Mouse (Mus musculus) T-cell, adult 2 months (primary cell): ENCODE measurements around the gene Rara.
"Not testable (repeated sequence)": the region's sequence is repeated elsewhere in the genome, so short reads cannot be mapped to it uniquely, and the experiment has no call there.

Experiments used
- DNase-seq: peaks from one replicate; pipeline ENCODE4 v3.0.0; 2022; ENCODE audit warnings: low spot score

Rara gene

DNA sequence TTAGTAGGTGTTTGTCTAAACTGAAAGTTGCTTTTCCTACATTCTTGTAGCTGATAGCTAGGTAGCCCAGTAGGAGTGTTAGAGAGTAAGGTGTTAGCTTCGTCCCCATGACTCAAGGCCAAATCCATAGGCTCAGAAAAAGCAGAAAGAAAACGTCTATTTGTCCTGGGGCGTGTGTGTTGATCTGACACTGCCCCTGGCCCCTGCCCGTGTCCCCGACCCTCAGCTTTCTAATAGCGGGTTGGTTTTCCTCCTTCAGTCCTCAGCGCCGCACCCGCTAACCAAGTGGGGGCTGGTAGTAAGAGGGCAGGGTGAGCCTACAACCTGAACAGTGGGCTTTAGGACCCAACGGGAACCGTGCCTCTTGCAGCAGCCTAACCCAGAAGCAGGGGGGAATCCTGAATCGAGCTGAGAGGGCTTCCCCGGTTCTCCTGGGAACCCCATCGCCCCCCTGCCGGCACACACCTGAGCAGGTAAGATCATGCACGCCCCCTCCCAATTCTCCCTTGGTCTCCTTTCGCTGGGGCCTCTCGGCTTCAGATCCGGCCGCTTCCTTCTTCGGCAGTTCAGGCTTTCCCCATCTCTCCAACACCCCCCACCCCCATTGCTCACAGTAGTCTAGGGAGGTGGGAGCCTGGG, at the start of gene Rara:
Rara (plus strand) TSS at position 381 of the 639 bp plus-strand sequence.
- DNase-seq, result peak; percentile 42

DNA sequence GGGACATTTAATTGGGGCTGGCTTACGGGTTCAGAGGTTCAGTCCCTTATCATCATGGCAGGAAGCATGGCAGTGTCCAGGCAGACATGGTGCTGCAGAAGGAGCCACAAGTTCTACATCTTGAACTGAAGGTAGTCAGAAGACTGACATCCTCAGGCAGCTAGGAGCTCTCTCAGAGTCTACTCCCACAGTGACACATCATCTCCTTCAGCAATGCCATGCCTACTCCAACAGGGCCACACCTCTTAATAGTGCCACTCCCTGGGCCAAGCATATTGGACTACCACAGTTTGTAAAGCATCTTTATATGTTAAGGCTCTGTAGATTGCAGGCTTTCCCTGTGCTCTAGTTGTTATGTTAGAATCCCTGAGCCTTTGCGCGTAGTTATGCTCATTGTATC, 39.9 kb upstream of the Rara start:
- DNase-seq, result no peak

DNA sequence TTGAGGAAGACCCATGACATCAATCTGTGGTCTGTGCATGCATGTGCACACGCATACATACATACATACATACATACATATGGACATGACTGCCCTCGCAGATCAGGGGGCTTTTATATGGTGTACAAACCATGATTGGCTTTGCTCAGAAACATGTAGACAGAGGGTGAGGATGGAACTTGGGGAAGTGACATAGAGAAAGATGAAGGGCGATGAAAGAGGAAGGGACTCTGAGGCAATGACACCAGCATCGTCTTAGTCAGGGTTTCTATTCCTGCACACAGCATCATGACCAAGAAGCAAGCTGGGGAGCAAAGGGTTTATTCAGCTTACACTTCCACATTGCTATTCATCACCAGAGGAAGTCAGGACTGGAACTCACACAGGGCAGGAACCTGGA, 38.5 kb upstream of the Rara start:
- DNase-seq, result no peak

DNA sequence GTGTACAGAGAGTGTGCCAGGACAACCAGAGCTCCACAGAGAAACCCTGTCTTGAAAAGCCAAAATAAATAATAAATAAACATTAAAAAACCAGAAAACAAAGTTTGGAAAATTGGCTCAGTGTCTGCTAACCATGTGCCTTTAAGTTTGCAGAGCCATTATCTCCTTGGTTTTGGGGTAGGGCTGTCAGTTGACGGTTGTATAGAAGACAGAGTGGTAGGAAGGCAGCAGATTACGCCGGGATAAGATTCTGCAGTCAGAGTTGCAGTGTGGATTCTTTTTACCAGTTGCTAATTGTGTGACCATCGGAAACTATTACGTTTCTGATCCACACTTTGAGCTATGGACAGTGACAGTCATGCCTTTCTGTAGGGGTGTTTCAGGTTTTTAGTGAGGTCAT, 37.6 kb upstream of the Rara start:
- DNase-seq, result no peak

DNA sequence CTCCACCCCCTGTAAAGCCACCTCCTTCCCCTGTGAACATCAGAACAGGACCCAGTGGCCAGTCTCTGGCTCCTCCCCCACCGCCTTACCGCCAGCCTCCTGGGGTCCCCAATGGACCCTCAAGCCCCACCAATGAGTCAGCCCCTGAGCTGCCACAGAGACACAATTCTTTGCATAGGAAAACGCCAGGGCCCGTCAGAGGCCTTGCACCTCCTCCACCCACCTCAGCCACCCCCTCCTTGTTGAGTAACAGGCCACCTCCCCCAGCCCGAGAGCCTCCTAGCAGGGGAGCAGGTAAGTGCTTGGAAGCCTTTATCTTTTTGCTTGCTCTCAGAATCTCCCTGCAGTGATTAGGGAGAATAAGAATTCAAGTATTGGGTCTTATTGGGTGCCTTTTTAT, 35.2 kb upstream of the Rara start:
- DNase-seq, result no peak

DNA sequence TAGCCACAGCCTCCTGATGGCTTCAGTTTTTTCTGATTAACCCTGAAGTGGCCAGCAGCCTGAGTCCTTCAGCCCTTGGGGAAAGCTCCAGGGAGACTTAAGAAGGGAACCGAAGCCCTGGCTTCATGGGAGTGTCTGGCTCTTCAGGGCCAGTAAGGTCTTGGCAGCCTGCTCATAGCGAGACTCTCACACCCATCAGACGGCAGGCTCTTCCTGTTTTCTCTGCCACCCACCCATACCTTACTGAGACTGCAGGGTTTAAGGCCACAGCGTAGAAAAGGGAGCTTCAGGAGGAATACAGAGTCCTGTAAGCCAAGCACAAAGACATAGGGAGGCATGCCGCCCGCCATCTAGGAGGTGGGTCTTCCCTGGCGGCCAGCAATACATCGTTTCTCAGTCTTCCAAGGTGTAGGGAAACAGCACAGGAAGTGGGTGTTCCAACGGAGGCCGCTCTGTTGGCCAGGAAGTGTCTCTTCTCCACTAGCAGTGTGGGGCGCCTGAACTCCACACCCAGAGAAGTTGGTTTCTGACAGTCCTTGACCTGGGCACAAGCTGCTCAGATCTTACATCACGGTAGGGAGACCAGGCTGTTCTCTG, 27.0 kb upstream of the Rara start:
- peak; percentile 58 for DNase-seq

DNA sequence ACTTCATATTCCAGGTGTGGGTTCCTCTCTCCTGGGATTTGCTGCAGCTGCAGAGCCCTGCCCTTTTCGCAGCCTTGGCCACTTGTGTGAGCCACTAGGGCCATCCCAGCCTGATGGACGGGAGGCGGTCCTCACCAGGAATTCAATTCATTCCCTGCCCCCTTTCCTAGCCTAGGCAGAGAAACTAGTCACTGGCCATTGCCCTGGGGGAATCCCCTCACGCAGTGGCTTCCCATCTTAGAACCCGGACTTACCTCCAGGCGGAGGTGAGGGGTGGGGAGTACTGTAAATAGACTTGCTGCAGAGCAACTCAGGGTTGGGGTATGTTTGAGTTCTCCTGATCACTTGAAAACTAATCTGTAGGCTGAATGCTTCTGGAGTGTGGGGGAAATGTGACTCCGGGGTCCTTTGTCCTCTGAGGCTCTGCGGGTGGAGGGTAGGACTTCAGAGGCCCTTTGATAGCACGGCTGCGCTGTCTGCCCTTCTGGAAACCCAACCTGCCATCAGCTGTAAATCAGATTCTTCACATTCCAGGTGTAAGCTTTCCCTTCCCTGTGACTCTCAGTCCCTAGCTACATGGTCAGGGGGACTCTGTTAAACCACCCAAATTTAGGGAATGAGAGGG, 24.9 kb upstream of the Rara start:
- no peak for DNase-seq

DNA sequence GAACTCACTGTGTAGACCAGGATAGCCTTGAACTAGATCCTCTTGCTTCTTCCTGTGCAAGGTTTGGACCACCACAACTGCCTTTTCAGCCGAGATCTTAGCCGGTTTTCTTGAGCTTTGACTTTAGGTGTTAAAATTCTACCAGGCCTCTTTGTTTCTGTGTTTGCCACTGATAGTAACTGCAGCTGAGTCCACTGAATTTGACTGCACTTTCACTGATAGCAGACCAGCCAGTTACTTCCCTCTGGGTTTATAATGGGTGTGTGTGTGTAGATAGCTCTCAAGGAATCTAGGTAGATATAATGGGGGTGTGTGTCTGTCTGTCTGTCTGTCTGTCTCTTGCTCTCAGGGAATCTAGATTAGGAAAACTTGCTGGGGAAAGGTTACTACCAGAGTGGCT, 23.0 kb upstream of the Rara start:
- DNase-seq, result no peak

DNA sequence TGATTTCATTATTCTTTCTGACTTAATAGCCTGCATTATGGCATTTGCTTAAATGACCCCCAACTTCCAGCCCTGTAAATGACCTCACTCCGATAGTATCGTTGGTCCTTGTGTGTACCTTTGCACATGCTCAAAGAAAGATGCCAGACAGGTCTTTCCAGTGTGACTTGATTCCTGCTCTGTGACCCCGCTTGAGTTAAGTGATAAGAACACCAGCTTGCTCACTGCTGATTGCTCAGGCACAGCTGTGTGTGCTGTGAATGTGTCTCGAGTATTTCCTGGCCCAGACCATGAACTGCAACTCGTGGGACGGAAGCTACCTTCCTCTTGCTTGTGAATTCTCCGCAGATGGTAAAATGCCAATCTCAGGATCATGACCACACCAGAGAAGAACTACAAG, 22.6 kb upstream of the Rara start:
- no peak for DNase-seq

DNA sequence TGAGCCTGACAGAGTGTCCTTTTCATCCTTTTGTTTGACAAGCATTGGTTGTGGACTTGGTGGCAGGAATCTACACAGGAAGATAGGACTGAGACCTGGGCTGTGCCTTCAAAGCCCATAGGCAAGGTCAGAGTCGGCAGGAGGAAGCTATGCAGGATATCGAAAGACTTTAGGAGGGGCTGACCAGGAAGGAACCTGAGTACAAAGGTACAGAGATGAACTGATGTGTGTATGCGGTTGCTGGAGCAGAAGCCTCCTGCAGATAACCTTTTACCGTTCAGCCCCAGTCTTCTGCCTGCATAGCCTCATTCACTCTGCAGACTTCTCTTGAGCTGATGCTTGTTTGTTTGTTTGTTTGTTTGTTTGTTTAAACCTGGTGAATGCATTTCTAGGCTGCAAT, 22.0 kb upstream of the Rara start:
- DNase-seq, result no peak

DNA sequence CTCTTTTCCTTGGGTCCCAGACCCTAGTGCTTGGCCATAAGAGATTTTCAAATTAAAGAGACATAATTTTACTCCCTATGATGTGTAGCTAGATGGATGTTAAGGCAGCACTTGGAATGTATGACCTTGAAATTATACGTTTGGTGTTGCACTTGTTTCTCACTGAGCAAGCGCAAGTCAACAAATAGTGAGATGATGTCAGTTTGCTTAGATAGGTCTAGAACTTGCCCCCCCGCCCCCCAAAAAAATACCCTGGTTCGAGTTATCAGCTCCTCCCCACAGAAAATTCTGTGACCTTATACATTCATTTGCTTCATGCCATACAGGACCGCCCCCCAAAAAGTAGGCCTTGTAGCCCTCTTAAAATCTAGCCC, 20.6 kb upstream of the Rara start:
- DNase-seq, result no peak

GRCm38 (mm10) chr11:98907437-98908173, 20.0 kb upstream of the Rara start, which contains the start of gene Cdc6:
TSS of gene Cdc6 (plus strand) at chr11:98907801.
- DNase-seq, result peak; percentile 93

GRCm38 (mm10) chr11:98909654-98910053, 18.0 kb upstream of the Rara start:
- peak; percentile 83 for DNase-seq

DNA sequence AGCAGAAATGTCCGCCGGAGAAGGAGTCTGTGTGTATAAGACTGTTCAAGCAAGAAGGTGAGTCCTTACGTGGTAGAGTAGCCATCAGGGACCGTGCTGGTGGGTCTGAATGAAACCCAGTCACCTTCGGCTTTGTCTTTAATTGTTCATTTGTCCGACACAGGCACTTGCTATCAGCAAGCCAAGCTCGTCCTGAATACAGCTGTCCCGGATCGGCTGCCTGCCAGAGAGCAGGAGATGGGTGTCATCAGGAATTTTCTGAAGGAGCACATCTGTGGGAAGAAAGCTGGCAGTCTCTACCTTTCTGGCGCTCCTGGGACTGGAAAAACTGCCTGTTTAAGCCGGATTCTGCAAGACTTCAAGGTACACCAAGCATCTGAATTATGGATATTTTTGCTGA, 17.2 kb upstream of the Rara start:
- DNase-seq, result no peak

DNA sequence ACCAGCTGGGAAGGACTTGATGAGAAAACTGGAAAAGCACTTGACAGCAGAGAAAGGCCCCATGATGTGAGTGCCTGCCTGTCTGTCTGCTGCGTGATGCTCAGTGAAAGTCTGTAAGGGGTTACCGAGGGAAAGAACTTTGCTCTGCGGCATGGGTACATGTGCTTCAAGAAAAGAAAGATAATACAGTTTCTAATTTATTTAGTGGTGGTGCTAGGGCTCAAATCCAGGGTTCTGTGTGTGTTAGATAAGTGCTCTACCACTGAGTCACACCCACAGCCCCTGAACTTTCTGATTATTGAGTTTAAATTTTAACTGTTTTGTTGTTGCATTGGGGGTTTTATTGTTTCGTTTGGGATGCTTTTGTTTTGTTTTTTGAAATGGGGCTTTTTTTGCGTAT, 16.1 kb upstream of the Rara start:
- no peak for DNase-seq

GRCm38 (mm10) chr11:98914196-98914595, 13.4 kb upstream of the Rara start:
- no peak for DNase-seq

DNA sequence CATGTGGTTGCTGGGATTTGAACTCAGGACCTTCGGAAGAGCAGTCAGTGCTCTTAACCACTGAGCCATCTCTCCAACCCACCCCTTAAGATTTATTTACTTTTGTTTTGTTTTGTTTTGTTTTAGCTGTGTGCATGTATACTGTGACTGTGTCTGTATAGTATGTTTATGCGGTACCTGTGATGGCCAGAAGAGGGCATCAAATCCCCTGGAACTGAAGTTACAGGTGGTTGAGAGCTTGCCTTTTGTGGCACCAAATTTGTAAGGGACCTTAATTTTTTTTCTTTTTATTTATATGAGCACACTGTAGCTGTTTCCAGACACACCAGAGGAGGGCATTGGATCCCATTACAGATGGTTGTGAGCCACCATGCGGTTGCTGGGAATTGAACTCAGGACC, 11.2 kb upstream of the Rara start:
- peak; percentile 53 for DNase-seq

DNA sequence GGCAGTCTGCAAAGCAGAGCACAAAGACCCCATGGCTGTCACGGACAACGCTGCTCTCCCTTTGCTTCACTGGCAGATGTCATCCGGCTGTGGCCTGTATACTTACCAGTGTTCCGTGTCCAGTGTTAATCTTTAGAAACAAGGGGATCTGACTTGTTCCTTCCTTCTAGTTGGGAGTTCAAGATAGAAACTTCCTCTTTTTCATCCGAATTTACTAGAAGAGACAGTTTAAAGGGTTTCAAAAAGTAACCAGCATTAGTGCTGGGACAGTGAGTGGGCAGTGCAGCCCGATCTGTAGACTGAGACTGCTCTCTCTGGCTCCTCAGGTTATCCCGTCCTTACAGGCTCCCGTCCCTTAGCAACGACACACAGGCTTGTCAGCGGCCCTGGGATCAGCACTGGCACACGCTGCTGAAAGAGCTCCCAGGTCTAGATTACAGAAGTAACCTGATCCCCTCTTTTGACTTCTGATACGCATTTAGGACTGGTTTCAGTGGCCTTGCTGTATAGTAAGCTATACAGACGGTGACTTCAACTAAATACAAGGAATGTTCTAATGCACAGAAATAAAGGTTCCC, 10.1 kb upstream of the Rara start:
- DNase-seq, result no peak

DNA sequence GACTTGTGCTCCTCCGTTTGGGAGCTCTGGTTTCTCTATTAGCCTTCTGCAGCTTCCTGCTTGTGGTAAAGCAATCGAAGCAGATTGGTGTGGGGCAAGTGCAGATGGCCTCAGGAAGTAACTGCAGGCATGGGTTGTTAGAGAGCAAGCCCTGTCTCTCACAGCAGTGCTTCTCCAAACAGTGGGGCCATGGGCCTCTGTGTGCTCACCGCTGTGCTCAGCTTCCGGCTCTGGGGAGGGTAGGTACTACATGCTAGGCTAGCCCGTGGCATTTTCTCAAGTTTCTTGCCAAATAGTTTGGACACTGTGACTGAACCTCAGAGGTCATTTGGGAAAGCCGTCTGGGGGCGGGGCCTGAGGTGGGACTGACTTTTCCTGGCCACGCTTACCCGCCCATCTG, 9.4 kb upstream of the Rara start:
- DNase-seq, result peak; percentile 59

GRCm38 (mm10) chr11:98919009-98919408, 8.6 kb upstream of the Rara start:
- DNase-seq, result no peak

GRCm38 (mm10) chr11:98921813-98922212, 5.8 kb upstream of the Rara start:
- not testable (repeated sequence) for DNase-seq

DNA sequence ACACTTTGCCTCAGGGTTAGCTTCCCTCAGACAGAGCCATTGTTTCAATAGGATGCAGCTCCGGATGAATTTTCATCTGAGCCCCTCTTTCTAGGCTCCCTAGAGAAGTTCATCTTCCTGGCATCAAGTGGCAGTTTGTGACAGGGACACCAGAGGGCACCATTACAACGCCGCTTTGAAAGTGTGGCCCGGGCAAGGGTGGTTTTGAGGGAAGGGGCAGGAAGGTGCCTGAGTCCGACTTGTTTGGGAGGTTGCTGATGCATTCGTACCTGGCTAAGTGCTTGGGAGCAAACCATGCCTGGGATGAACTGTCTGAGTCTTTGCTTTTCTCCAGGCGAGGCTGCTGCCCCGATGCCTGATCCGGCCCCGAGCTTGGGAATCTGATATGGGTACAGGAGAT, 5.3 kb upstream of the Rara start:
- DNase-seq, result peak; percentile 67
